Mouse (Mus musculus): ENCODE measurements around the gene Det1. TPM values are rescaled to one million over a fixed set of nuclear protein-coding genes. Genes with fewer than 3 reads are reported as not detected.

The Det1 gene
- total and polyA plus RNA-seq, 3 experiments, result 15.8 to 16.8 TPM; not detected in 1

DNA sequence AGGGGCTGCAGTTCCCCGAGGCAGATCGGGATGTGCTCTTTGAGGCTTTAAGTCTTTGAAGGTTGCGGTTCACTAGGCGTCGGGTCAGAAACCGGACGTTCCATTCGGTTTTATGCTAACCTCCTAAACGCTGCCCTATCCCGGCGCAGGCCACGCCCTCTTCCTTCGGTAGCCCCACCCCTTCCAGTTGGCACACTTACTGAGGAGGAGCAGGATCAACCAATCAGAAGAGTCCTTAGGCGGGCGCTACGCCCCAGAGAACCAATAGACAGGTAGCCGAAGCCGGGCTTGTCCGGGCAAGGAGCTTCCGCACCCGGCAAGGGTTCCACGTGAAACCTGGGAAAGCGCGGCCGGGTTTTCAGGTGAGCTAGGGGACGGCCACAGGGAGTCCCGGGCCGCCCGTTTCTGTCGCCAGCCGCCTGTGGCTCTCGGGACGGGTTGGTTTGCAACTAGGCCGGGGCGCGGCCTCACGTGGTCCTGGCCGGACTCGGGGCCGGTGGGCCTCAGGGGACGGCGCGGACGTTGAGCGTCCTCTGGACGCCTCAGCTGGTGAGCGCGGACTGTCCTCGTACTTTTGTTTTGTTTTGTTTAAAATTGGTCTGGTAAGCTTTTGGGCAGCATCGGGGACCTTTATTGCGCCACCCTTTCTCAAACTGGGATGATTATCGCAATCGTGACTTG, 48.7 kb upstream of the Det1 start, which contains the start of gene Aen (continued):
- TF ChIP-seq POLR2A (IDR thresholded peaks at IDR 0.05; ENCODE audit: control insufficient read depth in 1 of 2, insufficient read depth in 1 of 2, low read depth in 1 of 2, low read length in 2 of 2, poor library complexity in 1 of 2) (peak; percentile 38 to 92; a peak in 2 of 4 replicates), MYB (IDR thresholded peaks at IDR 0.05; ENCODE audit: low read depth, low read length) (no peak), NRF1 (IDR thresholded peaks at IDR 0.05; ENCODE audit: insufficient read depth, low read depth, low read length, poor library complexity, severe bottlenecking) (peak; percentile 48; the same call in 1 of the 2 replicates)

DNA sequence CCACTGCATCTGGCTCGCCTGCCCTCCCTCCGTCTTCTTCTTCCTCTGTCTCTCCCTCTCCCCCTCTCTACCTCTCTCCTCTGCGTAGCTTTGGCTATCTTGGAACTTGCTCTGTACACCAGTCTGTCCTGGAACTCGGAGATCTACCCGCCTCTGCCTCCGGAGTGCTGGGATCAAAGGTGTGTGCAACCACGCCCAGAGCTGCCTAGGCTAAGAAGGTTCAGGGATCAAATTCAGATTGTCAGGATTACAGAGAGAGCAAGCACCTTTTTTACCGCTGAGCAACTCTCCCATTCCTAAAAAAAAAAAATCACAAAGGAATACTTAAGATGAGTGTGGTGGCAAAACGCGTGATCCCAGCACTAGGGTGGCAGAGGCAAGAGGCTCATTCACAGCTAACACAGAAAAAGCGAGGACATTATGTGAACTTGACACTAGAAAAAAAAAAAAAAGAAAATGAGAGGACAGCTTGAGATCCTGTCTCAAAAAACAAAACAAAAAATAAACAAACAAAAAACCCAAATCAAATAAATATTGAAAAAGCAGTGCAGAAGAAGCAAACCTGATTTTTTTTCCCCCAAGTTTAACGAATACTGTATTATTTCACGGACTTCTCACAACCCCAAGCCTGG, 48.1 kb upstream of the Det1 start:
- peaks cover 30% of the 10 kb centered on the region for H3K79me2 ChIP-seq (ENCODE audit: control insufficient read depth, insufficient read depth, low read length, poor library complexity)
- TF ChIP-seq MYB (IDR thresholded peaks at IDR 0.05; ENCODE audit: low read depth, low read length) (no peak), ZNF384 (IDR thresholded peaks at IDR 0.05; ENCODE audit: low read depth, low read length) (peak; percentile 55), ZC3H11A (IDR thresholded peaks at IDR 0.05; ENCODE audit: low read depth, low read length) (no peak), UBTF (IDR thresholded peaks at IDR 0.05; ENCODE audit: borderline replicate concordance, insufficient read depth, low read depth, low read length) (no peak)
- H3K27ac ChIP-seq (ENCODE audit: control insufficient read depth, low read depth, low read length), result peak overlapping the region; percentile 45
- H3K36me3 ChIP-seq (ENCODE audit: control insufficient read depth in 1 of 2, insufficient read depth in 2 of 2, low read length in 2 of 2), result peaks cover 0 to 9% of the 10 kb centered on the region in 2 experiments; a peak in 3 of 4 replicates
- H3K27me3 ChIP-seq (ENCODE audit: control insufficient read depth in 1 of 2, insufficient read depth in 2 of 2, low read length in 2 of 2), result no peaks in the 10 kb centered on the region
- peak overlapping the region; percentile 65 for H3K9ac ChIP-seq (ENCODE audit: control insufficient read depth, low read depth, low read length, poor library complexity, severe bottlenecking)
- H3K4me3 ChIP-seq (ENCODE audit: control insufficient read depth in 1 of 2, insufficient read depth in 1 of 2, low read depth in 2 of 2, low read length in 2 of 2), result peak overlapping the region; percentile 53 to 76
- DNase-seq (ENCODE audit: low read depth, low spot score), result peak; percentile 46
- peaks cover 0 to 24% of the 10 kb centered on the region in 2 experiments; a peak in 2 of 4 replicates for H3K4me1 ChIP-seq (ENCODE audit: control insufficient read depth in 1 of 2, insufficient read depth in 2 of 2, low read length in 2 of 2)
- H3K9me3 ChIP-seq (replicated peaks; ENCODE audit: insufficient read depth, low read length), result no peaks in the 10 kb centered on the region

DNA sequence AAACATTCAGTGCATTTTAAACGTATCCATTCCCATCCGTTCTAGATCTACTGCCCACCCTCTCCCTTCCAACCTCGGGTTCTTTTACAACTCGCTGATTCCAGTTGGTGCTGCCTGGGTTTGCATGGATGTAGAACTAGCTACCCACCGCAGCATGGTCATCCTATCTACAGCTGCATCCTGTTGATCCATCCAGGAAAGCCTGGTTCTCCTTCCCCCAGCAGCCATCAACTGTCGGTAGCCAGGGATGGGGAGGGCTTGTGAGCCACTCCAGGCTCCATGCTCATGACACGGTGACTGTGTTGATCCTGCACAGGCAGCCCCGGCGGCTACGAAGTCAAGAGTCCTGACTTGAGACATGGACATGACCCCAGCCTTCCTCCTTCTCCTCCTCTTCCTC, 46.9 kb upstream of the Det1 start:
- Histone ChIP-seq H3K4me1 (ENCODE audit: control insufficient read depth in 1 of 2, insufficient read depth in 2 of 2, low read length in 2 of 2) (peaks cover 0 to 24% of the 10 kb centered on the region in 2 experiments; a peak in 2 of 4 replicates), H3K27me3 (ENCODE audit: control insufficient read depth in 1 of 2, insufficient read depth in 2 of 2, low read length in 2 of 2) (no peaks in the 10 kb centered on the region), H3K9ac (ENCODE audit: control insufficient read depth, low read depth, low read length, poor library complexity, severe bottlenecking) (no peak overlapping the region), H3K36me3 (ENCODE audit: control insufficient read depth in 1 of 2, insufficient read depth in 2 of 2, low read length in 2 of 2) (peaks cover 0 to 9% of the 10 kb centered on the region in 2 experiments; a peak in 3 of 4 replicates), H3K9me3 (replicated peaks; ENCODE audit: insufficient read depth, low read length) (no peaks in the 10 kb centered on the region), H3K27ac (ENCODE audit: control insufficient read depth, low read depth, low read length) (no peak overlapping the region), H3K4me3 (ENCODE audit: control insufficient read depth in 1 of 2, insufficient read depth in 1 of 2, low read depth in 2 of 2, low read length in 2 of 2) (no peak overlapping the region), H3K79me2 (ENCODE audit: control insufficient read depth, insufficient read depth, low read length, poor library complexity) (peaks cover 30% of the 10 kb centered on the region)
- DNase-seq (ENCODE audit: low read depth, low spot score), result no peak
- TF ChIP-seq CHD2 (IDR thresholded peaks at IDR 0.05; ENCODE audit: low read length), result no peak

DNA sequence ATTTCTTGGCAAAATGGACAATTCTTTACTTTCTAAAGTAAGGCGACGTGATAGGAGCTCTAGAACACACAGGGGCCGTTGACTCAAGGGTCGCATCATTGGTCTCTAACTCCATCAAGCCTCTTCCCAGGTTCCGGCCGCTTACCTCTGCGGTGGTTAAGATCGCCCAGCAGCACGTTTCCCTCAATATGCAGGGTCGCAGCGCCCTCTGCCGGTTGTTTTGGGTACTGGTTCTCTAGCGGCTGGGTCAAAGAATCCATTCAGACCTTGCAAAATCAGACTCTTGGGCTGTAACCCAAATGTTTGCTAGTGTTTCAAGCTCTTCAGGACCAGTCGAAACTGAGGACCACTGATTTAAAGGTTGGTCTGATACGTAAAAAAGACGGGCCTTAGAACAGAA, 43.6 kb upstream of the Det1 start:
- Histone ChIP-seq H3K79me2 (ENCODE audit: control insufficient read depth, insufficient read depth, low read length, poor library complexity) (no peaks in the 10 kb centered on the region), H3K27me3 (ENCODE audit: control insufficient read depth in 1 of 2, insufficient read depth in 2 of 2, low read length in 2 of 2) (no peaks in the 10 kb centered on the region), H3K27ac (ENCODE audit: control insufficient read depth, low read depth, low read length) (no peak overlapping the region), H3K9ac (ENCODE audit: control insufficient read depth, low read depth, low read length, poor library complexity, severe bottlenecking) (no peak overlapping the region), H3K36me3 (ENCODE audit: control insufficient read depth in 1 of 2, insufficient read depth in 2 of 2, low read length in 2 of 2) (no peaks in the 10 kb centered on the region), H3K4me1 (ENCODE audit: control insufficient read depth in 1 of 2, insufficient read depth in 2 of 2, low read length in 2 of 2) (peaks cover 0 to 6% of the 10 kb centered on the region in 2 experiments; a peak in 2 of 4 replicates), H3K9me3 (replicated peaks; ENCODE audit: insufficient read depth, low read length) (no peaks in the 10 kb centered on the region), H3K4me3 (ENCODE audit: control insufficient read depth in 1 of 2, insufficient read depth in 1 of 2, low read depth in 2 of 2, low read length in 2 of 2) (no peak overlapping the region)
- DNase-seq (ENCODE audit: low read depth, low spot score), result peak; percentile 83
- TF ChIP-seq GATA1 (IDR thresholded peaks at IDR 0.05; ENCODE audit: low read depth, low read length) (no peak), MAFK (IDR thresholded peaks at IDR 0.05; ENCODE audit: borderline replicate concordance, low read depth, low read length) (no peak), SMC3 (IDR thresholded peaks at IDR 0.05; ENCODE audit: low read depth, low read length) (peak; percentile 92), CTCF (IDR thresholded peaks at IDR 0.05 in 2 of 3, conservative IDR thresholded peaks at IDR 0.05 in 1 of 3; ENCODE audit: control insufficient read depth in 1 of 3, insufficient read depth in 1 of 3, low read depth in 2 of 3, low read length in 3 of 3, poor library complexity in 1 of 3, severe bottlenecking in 1 of 3) (peak; percentile 72 to 98 (median 86)), BHLHE40 (IDR thresholded peaks at IDR 0.05; ENCODE audit: borderline replicate concordance, low read depth, low read length) (peak; percentile 62; the same call in 1 of the 2 replicates), KAT2A (conservative IDR thresholded peaks at IDR 0.05; ENCODE audit: low read depth, low read length) (no peak), MEF2A (IDR thresholded peaks at IDR 0.05; ENCODE audit: extremely low read depth, insufficient replicate concordance, low read depth, low read length, poor library complexity, severe bottlenecking) (no peak), SIN3A (IDR thresholded peaks at IDR 0.05; ENCODE audit: low read length) (no peak), ZC3H11A (IDR thresholded peaks at IDR 0.05; ENCODE audit: low read depth, low read length) (peak; percentile 94), EP300 (IDR thresholded peaks at IDR 0.05; ENCODE audit: low read depth in 1 of 2, low read length in 2 of 2) (no peak), ZNF384 (IDR thresholded peaks at IDR 0.05; ENCODE audit: low read depth, low read length) (no peak), TCF12 (IDR thresholded peaks at IDR 0.05; ENCODE audit: low read depth, low read length) (no peak), USF2 (IDR thresholded peaks at IDR 0.05; ENCODE audit: borderline replicate concordance in 1 of 2, insufficient read depth in 1 of 2, low read depth in 1 of 2, low read length in 2 of 2) (no peak), JUND (IDR thresholded peaks at IDR 0.05; ENCODE audit: low read depth, low read length) (no peak), UBTF (IDR thresholded peaks at IDR 0.05; ENCODE audit: borderline replicate concordance, insufficient read depth, low read depth, low read length) (no peak), RAD21 (IDR thresholded peaks at IDR 0.05; ENCODE audit: low read depth, low read length) (peak; percentile 91)

Data from MEL (cell line).